Mouse (Mus musculus) layer of hippocampus, adult 9-11 months (tissue): ENCODE results near the gene Mrpl20.

Experiments
- DNase-seq: peaks from one replicate; pipeline ENCODE4 v3.0.0; 2022

Gene Mrpl20

DNA sequence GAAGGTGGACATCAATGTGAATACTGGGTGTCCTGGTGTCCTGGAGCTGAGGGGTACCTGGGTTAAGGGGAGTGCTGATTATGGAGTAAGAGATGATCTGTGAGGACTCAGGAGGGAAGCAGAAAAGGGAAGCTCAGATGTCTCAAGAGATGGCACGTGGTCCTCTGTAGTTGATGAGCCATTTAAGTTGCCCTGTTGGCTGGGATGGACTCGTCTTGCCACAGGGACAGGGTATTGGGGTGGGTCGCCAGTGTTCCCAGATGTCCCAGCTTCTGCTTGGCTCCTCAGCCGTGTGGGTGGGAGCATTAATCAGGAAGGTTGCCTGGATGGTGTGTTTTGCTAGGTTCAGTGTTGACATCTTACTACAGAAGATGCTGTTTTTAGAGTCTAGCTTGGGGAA is 30.6 kb downstream of the Mrpl20 start:
- no peak for DNase-seq

DNA sequence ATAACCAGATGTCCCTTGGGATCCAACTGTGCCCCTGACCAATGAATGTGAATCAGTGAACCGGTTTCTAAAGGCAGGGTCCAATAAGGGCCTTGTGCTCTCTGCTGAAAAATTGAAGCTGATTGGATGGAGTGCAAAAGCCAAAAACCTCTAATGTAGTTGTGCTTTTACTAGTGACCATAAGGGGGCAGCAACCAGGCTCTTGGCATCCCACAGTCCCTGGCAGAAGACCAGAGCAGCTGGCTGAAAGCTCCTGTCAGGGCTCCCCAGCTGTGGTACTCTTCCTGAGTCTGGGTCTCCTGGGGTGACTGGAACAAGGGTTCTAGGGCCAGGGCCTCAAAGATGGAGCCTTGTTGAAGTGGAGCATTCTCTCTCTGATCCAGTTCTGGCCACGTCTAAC is 31.2 kb downstream of the Mrpl20 start:
- DNase-seq, result peak; percentile 79

DNA sequence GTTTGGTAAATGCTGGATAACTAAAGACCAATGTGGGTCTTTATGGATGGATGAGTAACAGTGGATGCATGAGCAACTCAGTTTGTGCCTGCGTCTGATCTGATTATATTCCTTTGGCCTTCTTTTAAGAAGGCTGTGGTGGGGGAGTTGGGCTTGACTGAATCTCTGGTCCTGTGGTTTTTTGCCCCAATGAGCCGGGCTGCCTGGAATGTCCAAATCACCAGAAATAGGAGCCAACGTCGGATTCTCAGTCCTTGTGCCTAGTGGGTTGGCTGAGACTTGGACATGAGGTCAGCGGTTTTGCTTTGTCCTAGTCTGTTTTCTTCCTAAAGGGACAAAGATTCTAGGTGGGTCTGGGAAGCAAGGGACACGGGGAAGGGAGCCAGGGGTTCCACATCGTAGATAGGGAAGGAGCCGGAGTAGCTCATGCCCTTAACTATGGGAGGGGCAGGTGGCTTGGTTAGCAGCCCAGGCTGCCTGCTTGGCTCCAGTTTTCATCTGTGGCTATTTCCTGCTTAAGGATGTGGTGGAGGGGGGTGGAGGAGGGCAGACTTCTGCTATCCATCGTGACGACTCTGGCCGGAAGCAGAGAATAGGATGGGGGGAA is 34.8 kb downstream of the Mrpl20 start:
- no peak for DNase-seq

DNA sequence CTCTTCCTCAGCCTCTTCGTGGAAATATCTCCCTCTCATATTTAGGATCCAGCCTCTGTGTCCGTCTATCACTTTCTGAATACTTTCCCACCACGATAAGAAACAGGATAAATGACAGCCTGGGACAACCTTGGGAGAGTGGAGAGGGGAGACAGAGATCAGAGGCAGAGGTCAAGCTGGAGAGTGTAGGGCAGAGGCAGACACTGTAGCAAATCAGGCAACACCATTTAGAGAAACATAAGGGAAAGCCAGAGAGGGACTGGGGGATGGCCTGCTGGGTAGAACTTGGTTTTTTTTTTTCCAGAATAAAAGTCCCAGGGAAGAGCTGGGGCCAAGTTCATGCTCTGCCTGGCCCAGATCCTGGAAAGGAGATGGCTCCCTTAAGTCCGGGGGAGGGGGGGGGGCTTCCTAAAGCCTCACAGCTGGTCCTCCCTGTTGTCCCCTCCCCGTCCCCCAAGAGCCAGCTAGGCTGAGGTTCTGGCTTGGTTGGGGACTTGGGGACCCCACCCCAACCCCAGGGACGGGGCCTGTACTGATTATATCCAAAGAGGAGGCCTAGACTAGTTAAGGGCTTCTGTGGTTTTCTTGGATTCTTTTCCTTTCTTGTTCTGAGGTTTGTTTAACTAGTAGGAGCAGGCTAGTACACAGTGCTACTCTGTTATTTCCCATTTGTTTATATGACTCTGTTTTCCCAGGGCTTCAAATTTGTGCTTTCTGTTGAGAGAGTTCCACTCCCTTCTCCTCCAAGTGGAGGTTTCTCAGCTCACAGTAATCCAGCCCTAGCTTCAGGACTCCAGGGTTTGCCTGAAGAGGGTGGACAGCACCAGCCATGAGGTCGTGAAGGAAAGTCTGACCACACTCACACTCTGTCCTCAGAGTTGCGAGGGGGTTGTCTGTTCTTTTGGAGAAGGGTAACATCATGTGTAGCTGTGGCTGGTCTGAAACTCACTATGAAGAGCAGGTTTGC is 35.8 kb downstream of the Mrpl20 start:
- DNase-seq, result no peak

DNA sequence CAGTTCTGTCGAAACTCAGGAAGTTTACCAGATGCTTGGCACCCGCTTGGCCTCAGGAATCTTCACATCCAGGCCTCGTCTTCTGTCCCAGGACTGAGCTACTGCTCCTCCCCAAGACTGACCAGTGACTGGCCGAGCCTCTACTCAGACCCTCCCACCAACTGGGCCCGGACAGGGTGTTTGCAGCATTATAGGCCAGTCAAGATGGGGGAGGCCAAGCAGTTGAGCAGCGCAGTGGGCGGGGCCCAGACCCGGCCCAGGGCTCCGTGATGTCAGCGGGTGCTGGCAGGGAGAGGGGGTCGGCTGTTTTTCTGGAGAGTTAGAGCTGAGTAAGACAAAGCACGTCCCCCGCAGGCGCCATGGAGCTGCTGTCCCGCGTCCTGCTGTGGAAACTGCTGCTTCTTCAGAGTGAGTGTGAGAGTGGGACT is 36.8 kb downstream of the Mrpl20 start, which contains the start of gene Mxra8:
TSS of gene Mxra8 (plus strand) at position 198 of the 428 bp plus-strand sequence.
- DNase-seq, result no peak

DNA sequence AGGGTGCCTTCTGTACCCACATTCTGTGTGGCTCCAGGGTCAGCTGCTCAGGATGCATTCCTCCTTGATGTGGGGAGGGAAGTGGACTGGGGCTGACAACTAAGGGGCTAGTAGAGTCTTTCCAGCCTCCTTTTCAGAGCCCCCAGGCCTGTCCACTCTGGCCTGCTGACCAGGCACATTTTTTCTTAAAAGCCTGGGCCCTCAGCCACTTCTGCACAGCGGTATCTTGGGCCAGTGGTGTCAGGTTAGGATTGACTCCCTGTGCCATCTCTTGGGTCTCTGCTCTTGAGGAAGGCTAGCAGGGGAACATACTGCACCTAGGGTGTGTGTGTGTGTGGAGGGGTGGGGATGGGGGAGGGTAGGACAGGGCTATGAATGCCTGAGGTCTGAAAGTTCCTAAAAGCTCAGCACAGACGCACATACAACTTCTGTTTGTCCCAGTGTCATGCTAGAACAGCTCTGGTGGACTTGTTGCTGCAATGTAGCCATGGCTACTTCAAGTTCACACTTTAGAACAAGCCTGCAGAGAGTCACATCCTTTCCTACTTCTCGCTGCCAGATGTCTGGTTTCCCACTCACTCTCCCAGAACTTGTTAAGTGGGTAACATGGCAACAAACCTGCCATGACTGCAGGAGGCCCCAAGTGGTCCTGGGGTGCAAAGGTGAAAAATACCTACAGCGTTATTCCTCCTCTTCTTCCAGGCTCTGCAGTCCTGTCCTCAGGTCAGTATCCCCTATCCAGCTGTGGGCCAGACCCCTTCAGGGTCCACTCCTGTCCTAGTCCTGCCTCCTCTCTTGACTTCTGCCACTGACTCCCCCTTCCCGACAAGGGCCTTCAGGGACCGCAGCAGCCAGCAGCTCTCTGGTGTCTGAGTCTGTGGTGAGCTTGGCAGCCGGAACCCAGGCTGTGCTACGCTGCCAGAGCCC is 37.7 kb downstream of the Mrpl20 start:
- no peak for DNase-seq

DNA sequence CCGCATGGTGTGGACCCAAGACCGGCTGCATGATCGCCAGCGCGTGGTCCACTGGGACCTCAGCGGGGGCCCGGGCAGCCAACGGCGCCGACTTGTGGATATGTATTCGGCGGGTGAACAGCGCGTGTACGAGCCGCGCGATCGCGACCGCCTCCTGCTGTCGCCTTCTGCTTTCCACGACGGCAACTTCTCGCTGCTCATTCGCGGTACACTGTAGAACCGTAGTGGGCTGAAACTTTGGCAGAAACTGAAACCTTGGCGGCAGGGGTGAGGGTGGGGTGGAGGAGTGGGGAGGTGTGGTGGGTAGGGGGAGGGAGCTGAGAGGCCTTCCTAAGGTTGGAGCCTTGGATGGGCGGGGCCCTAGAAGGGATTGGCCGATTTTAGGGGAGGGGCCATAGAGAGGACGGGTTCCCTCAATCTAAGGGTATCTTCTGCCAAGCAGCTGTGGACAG is 38.4 kb downstream of the Mrpl20 start:
- peak; percentile 41 for DNase-seq

DNA sequence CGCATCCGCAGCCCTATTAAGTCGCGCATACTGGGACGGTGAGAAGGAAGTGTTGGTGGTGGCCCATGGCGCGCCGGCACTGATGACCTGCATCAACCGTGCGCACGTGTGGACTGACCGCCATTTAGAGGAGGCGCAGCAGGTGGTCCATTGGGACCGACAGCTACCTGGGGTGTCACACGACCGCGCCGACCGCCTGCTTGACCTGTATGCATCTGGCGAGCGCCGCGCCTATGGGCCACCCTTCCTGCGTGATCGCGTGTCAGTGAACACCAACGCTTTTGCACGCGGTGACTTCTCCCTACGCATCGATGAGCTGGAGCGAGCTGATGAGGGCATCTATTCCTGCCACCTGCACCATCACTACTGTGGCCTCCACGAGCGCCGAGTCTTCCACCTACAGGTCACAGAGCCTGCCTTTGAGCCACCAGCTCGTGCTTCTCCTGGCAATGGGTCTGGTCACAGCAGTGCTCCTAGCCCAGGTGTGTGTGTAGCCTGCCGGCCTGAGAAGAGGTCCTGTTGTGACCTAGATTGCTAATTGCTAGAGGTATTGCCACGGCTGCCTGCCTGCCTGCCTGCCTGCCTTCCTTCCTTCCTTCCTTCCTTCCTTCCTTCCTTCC is 39.1 kb downstream of the Mrpl20 start:
- no peak for DNase-seq

DNA sequence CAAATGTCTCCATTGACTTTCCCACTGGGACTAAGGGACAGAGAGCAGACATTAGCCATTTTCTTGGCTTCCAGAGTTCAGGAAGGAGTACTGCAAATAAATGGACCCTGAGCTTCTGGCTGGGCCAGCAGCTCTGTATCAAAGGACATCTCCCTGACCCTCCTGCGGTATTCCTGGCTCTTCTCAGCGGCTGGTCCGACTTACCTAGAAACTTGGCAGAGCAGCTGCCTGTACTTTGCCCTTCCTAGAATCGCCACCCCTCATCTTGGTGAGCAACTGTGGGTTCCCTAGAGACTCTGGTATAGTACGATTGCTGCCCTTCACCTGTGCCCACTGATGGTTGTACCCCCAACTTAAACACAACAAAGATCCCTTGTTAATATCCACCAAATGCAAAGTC is 40.6 kb downstream of the Mrpl20 start:
- no peak for DNase-seq

DNA sequence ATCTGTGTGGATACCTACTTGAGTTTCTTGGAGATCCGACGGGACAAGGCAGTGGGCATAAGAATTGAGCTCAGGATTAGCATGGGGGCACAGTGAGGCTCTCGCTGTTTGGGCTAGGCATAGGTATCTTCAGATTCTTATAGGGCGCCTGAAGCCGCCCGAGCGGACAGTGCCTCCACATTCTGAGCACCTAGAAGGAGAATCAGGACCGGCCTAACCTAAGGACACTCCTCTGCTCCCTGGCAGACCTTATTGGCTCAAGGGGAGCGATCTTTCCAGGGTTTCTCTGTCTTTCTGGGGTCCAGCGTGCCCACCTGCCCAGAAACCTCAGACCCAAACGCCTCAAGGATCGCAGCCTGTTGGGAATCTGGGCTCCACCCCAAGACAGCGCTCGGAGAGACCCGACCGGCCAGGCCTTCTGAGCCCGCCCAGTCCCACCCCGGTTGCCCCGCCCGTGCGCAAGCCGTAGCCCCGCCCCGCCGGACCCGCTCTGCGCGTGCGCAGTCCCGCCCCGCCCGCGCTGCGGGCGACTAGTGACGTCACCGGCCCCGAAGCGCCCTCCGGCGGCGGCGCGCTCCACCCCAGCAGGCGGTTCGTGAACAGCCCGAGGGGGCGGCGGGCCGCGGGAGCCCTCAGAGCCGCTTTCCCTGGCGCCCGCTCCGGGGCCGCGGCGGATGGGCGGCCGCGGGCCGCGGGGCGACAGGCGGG is 44.3 kb downstream of the Mrpl20 start, which contains the start of gene Dvl1:
TSS of gene Dvl1 (plus strand) at position 532 of the 708 bp plus-strand sequence.
- DNase-seq, result peak; percentile 86

DNA sequence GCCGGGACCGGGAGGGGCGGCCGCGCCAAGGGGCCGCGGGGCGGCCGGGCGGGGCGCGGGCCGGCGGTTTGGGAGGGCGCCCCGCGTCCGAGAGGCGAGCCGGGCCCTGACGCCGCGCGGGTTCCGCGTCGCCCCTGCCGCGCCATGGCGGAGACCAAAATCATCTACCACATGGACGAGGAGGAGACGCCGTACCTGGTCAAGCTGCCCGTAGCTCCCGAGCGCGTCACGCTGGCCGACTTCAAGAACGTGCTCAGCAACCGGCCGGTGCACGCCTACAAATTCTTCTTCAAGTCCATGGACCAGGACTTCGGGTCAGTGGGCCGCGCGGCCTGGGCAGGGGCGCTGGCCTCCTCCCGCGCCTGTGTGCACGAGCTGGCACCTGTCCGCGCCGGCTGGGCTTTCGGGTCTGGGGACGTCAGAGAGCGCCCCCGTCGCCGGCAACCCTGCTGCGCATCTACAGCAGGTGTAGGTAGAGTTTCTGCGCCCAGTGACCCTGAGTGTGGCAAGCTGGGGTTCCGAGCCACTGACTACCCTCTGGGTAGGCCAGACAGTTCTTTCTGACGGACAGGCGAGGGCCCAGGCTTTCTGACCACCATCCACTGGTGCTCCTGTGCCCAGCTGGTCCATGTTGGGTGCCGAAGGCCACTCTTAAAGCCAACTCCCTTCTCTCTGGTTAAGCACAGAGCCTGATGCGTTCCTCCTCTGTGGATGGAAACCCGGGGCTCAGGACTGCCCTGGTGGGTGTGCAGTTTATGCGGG is 45.1 kb downstream of the Mrpl20 start:
- no peak for DNase-seq

DNA sequence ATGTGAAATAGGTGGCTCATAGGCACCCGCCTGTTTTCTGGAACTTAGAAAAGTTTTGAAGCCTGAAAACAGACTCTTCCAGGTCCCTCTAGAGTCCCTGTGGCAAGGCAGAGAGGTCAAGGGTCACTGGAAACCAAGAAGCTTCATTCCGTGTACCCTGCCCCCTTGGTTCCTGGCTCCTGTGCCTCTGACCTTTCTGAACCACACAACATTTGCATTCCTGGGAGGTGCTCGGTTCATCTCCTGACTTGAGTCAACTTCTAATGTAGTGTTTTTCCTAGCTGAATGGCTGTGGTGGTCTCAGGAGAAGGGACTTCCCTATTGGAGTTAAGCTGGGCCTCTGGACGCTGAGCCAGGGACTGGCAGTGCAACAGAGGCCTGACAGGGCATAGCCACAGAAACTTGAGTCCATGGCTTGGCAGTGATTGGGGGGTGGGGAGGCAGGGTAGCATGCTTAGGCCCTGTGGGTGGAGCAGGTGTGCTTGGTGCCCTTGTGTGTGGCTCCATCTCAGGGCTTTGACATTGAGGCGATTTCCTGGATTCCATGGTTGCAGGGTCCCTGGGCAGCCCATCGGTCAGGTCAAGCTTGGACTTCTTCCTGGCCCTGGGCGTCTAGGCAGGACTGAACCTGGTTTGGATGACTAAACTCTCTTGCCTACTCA is 45.9 kb downstream of the Mrpl20 start:
- DNase-seq, result no peak

DNA sequence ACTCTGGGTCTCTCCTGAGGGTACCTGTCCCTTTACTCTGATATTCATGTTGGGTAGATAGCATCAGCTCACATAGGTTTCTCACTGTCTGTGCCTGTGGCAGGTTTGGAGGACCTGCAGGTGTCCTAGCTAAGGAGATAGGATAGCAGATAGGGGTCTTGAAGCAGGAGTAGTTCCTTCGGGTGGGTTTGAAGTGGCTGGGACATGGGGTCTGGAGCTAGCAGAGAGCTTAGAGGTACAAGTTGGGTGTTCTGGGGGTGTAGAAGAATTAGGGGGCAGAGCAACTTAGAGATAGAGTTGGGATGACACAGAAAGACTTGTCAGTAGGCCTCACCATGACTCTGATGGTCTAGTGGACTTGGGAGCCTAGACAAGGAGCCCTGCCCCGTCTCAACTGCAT is 46.7 kb downstream of the Mrpl20 start:
- no peak for DNase-seq

DNA sequence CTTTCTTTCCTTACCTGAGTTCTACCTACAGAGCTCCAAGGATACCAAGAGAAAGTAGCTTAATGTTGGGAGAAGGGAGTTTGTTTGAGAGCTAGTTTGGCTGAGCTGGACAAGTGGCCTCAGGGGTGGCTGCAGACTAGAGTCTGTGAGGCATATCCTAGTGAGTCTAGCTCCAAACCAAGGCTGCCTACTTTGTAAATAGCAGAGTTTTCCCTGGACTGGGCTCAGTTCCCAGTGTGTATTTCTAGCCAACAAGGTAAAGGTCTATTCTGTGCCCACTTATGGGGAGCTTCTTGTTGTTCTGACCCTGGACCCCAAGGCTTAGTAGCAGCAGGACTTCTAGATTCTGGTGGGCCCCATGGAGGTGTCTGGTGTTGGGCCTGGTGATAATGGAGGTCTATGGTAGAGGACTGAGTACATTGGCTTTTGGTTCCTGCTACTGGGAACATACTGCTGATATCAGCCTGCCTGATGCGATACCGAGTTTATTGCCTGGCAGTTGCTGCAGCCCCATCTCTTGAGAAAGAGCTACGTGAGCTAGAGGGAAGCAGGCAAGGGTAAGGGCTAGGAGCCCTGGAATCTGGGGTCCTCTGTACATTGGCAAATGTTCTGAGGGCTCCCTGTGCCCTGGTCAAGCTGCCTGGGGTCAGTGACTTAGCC is 47.2 kb downstream of the Mrpl20 start:
- no peak for DNase-seq

DNA sequence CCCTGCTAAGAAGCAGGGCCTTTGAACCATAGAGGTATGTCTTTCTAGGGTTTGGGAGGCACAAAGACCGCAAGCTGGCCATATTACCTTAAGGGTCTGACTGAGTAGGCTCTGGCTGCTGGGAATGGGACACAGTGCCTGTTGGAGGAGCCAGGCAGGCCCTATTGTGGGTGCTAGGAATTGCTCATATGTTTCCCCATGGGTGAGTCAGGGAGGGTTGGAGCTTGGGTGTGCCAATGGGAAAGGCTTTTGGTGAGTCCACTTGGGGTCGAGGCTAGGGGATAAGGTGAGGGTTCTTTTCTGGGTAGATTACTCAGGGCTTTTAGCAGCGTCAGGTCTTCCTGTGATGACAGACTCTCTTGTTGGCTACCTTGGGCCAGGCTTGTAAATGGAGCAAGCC is 48.7 kb downstream of the Mrpl20 start:
- DNase-seq, result no peak

DNA sequence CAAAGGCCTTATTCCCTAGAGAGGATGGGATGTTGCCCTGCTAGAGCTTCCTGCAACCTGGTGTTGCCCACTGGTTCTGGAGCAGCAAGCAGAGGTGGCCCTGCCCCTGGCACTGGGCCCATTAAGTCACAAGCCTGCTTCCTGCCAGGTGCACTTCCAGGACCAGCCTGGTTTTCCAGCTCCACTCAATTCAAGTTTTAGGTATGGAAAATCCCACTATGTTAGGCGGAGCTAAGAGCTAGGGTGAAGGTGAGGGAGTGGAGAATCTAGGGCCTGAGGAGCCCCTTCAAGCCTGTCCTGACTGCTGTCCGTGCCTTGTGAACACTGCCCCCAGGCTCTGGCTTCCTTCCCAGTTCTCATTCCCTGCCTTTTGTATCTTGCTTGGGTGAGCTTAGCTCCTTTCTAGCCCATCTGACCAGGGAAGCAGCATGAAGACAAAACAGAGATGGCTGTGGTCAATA is 49.3 kb downstream of the Mrpl20 start:
- DNase-seq, result no peak

DNA sequence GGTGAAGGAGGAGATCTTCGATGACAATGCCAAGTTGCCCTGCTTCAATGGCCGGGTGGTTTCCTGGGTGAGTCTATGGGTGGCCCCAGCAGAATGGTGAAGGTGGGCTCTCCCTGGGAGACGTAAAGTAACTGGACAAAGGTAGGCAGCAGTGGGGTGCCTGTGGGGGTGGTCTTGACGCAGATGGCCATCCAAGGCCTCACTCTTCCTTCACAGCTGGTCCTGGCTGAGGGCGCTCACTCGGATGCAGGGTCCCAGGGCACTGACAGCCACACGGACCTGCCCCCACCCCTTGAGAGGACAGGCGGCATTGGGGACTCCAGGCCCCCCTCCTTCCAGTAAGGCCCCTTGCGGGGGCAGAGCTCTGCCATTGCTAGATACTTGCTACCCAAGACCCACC is 50.7 kb downstream of the Mrpl20 start:
- no peak for DNase-seq

DNA sequence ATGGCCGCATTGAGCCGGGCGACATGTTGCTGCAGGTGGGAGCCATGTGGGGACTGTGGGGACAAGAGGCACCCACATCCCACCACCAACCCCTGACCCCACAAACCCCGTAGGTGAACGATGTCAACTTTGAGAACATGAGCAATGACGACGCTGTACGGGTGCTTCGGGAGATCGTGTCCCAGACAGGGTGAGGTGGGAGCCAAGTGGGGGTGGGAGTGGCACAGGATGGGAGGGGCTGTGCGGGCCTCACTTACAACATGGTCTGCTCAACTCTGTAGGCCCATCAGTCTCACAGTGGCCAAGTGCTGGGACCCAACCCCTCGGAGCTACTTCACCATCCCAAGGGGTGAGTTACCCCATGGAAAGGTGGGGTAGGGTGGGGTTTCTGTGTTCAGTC is 52.3 kb downstream of the Mrpl20 start:
- no peak for DNase-seq

DNA sequence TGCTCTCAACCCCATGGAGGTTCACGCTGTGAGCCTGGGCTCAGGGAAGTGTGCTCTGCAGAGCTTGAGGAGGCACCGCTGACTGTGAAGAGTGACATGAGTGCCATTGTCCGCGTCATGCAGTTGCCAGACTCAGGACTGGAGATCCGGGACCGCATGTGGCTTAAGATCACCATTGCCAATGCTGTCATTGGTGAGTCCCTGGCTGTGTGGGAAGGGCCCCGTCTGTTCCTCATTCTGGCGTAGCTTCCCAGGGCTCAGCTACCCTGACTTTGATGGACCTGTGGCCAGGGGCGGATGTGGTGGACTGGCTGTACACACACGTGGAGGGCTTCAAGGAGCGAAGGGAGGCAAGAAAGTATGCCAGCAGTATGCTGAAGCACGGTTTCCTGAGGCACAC is 53.4 kb downstream of the Mrpl20 start:
- no peak for DNase-seq

DNA sequence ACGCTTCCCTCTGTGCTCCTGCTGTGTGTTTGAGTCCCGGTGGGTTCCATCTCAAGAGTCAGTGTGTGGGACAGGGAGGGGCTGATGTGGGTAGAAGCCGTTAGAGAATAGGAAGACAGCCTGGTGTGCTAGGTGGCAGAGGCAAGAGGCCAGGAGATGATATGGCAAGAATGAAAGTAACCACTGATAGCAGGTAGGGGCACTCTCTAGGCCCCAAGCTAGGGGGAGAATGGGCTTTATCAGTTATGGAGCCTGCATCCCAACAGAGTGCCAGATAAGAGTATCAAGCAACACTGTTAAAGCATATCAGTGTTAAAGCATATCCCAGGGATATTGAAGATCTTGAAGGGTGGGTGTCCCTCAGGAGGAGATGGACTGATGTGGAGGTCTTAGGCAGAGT is 54.2 kb downstream of the Mrpl20 start:
- DNase-seq, result no peak
